Mouse (Mus musculus): ENCODE measurements around the gene A630095N17Rik. TPM values are rescaled to one million over a fixed set of nuclear protein-coding genes. Genes with fewer than 3 reads are reported as not detected.

Gene A630095N17Rik
- total RNA-seq (2023): not detected

GRCm38 (mm10) chr1:75231664-75232152 lies at the start of gene A630095N17Rik:
A630095N17Rik (minus strand) TSS chr1:75232102.

DNA sequence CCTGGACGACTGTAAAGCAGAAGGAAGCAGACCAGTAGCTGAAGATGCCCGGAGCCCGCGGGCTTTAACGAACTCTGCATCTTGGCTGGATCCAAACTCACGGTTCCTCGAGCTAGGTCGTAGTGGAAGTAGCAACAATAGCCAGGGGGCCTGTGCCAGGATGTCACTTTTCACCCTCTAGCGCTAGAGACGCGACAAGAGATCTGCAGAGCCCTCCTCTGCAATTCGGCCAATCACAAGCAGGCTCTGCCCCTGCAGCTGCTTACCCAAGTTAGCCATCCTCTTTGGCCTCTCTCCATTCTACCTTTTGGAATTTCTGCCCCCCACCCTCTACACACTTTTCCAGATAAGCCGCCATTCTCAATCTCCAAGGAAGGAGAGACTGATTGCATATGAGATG lies 46.3 kb upstream of the A630095N17Rik start, which contains the start of gene Resp18:
Gene Resp18, minus strand, starts transcription at position 188 of the 400 bp plus-strand sequence.

GRCm38 (mm10) chr1:75264091-75264880 lies 32.4 kb upstream of the A630095N17Rik start, which contains the start of gene Ptprn:
Ptprn (minus strand) TSS chr1:75264502.

GRCm38 (mm10) chr1:75236117-75237050 lies 4.5 kb upstream of the A630095N17Rik start, which contains the start of gene Dnajb2:
Dnajb2 (plus strand) TSS chr1:75236406.

GRCm38 (mm10) chr1:75219531-75219930 lies 12.4 kb downstream of the A630095N17Rik start, which contains the start of gene Tuba4a:
Tuba4a (minus strand) TSS chr1:75219865.

GRCm38 (mm10) chr1:75210136-75211087 lies 21.5 kb downstream of the A630095N17Rik start, which contains the start of the genes Glb1l and Stk16:
Glb1l (minus strand) TSS chr1:75210813.
Stk16 (plus strand) TSS chr1:75210838.

DNA sequence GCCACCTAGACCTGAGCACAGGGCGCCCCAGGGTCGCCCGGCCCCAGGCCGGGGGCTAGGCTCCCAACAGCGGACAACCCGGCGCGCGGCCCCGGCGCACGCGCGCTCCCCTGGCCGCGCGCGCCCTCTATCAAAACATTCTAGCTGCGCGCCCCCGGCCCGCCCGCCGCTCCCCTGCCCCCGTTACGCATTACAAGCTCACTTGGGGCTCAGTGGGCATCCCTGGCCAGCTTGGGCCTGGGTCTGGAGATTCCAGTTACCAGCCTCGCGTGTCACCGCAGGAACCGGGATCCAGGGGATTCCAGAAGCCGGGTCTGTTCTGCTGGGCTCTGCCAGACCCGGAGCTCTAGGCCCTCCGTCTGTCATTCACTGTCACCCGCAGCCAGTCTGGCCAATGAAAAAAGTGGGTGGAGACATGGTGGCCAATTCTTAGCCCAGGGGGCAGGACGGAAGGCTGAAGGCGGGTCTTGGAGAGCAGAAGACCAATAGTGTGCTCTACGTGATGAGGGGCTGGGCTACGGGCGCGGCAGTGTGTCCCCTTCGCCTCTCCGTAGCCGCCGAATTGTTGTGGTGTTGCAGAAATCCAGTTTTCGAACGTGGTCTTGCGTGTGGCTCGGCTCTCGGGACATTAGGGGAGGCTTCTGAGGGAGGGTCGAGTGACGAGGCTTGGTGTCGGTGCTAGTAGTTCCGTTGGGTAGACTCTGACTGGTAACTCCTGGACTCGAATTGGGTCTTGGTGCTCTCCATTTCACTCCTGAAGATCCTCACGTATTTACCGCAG lies 40.1 kb downstream of the A630095N17Rik start, which contains the start of the genes Ankzf1 and Atg9a:
Gene Ankzf1, plus strand, starts transcription at position 530 of the 781 bp plus-strand sequence.
Gene Atg9a, minus strand, starts transcription at position 575 of the 781 bp plus-strand sequence.

GRCm38 (mm10) chr1:75180105-75180590 lies 51.8 kb downstream of the A630095N17Rik start, which contains the start of gene Abcb6:
Abcb6 (minus strand) TSS chr1:75180392.

Other genes with a start within 250 kb of the A630095N17Rik start
- gene Nhej1, start 106.9 kb downstream of the A630095N17Rik start, total RNA-seq (2023): 1 to 10 TPM; 4.4 to 4.8 TPM
- 1 to 10 TPM; 1.2 TPM for gene Slc23a3, start 98.2 kb downstream of the A630095N17Rik start, total RNA-seq (2023)
- 100 to 1,000 TPM; 115 to 119 TPM for gene Cnppd1, start 89.4 kb downstream of the A630095N17Rik start, total RNA-seq (2023)
- gene Retreg2, start 89.3 kb downstream of the A630095N17Rik start, total RNA-seq (2023): 10 to 100 TPM; 66.3 to 67.3 TPM
- 10 to 100 TPM; 46.1 to 59.1 TPM for gene Zfand2b, start 63.5 kb downstream of the A630095N17Rik start, total RNA-seq (2023)
- 1 to 10 TPM; 3.4 to 4.9 TPM for gene Abcb6, start 51.7 kb downstream of the A630095N17Rik start, total RNA-seq (2023)
- 10 to 100 TPM; 20.9 to 22.2 TPM for gene Ankzf1, start 40.0 kb downstream of the A630095N17Rik start, total RNA-seq (2023)
- gene Atg9a, start 39.9 kb downstream of the A630095N17Rik start, total RNA-seq (2023): 10 to 100 TPM; 51.1 to 58.9 TPM
- gene Glb1l, start 21.3 kb downstream of the A630095N17Rik start, total RNA-seq (2023): 10 to 100 TPM; 21.6 to 24.5 TPM
- gene Stk16, start 21.3 kb downstream of the A630095N17Rik start, total RNA-seq (2023): 10 to 100 TPM; 84.4 to 86.3 TPM
- gene Tuba4a, start 12.2 kb downstream of the A630095N17Rik start, total RNA-seq (2023): 10 to 100 TPM; 66.8 to 88.0 TPM
- gene Dnajb2, start 4.3 kb upstream of the A630095N17Rik start, total RNA-seq (2023): 10 to 100 TPM; 16.5 to 20.4 TPM
- not detected for gene Ptprn, start 32.4 kb upstream of the A630095N17Rik start, total RNA-seq (2023)
- gene Resp18, start 46.3 kb upstream of the A630095N17Rik start, total RNA-seq (2023): not detected
- gene Dnpep, start 85.9 kb upstream of the A630095N17Rik start, total RNA-seq (2023): 10 to 100 TPM; 39.5 to 46.6 TPM
- gene Des, start 128.2 kb upstream of the A630095N17Rik start, total RNA-seq (2023): under 1 TPM in 1 of 2 experiments, not detected in 1; 0.42 TPM
- not detected for gene Speg, start 143.2 kb upstream of the A630095N17Rik start, total RNA-seq (2023)
- 10 to 100 TPM; 70.8 to 74.7 TPM for gene Gmppa, start 203.8 kb upstream of the A630095N17Rik start, total RNA-seq (2023)
- gene Asic4, start 218.3 kb upstream of the A630095N17Rik start, total RNA-seq (2023): not detected
- 1 to 10 TPM; 2.8 to 3.0 TPM for gene Chpf, start 247.2 kb upstream of the A630095N17Rik start, total RNA-seq (2023)
- gene Tmem198, start 247.4 kb upstream of the A630095N17Rik start, total RNA-seq (2023): under 1 TPM in 1 of 2 experiments, not detected in 1; 0.29 TPM